Mouse (Mus musculus) brown adipose tissue, adult 24 weeks (tissue): Measurements from ENCODE around the gene Usp40. TPM values are rescaled to one million over a fixed set of nuclear protein-coding genes. Genes with fewer than 3 reads are reported as not detected.

Source experiments
- H3K27ac ChIP-seq: fragments of 200-500 bp; replicated peaks from 2 replicates; pipeline ENCODE4 v1.5.1; 2012; ENCODE audit warnings: low read depth, mild to moderate bottlenecking, low read length
- H3K4me1 ChIP-seq: fragments of 200-500 bp; 2 replicates; pipeline ENCODE4 v1.6.1; 2012; ENCODE audit warnings: low read length, mixed read lengths; ENCODE audit not compliant: control insufficient read depth, insufficient read depth, insufficient read length
- H3K4me3 ChIP-seq: fragments of 200-500 bp; 2 replicates; pipeline ENCODE4 v1.5.1; 2012; ENCODE audit warnings: low read depth, mild to moderate bottlenecking, low read length, moderate library complexity; ENCODE audit not compliant: insufficient read depth
- polyA plus RNA-seq: library from polyadenylated mRNA; stranded (reverse); fragments of >200 nt; gene quantifications from 2 replicates; pipeline ENCODE4 v1.2.4, GENCODE M21; 2012; ENCODE audit not compliant: missing spikeins, insufficient read depth, insufficient read length

Gene Usp40
- polyA plus RNA-seq, 1 experiment, result 16.1 TPM

DNA sequence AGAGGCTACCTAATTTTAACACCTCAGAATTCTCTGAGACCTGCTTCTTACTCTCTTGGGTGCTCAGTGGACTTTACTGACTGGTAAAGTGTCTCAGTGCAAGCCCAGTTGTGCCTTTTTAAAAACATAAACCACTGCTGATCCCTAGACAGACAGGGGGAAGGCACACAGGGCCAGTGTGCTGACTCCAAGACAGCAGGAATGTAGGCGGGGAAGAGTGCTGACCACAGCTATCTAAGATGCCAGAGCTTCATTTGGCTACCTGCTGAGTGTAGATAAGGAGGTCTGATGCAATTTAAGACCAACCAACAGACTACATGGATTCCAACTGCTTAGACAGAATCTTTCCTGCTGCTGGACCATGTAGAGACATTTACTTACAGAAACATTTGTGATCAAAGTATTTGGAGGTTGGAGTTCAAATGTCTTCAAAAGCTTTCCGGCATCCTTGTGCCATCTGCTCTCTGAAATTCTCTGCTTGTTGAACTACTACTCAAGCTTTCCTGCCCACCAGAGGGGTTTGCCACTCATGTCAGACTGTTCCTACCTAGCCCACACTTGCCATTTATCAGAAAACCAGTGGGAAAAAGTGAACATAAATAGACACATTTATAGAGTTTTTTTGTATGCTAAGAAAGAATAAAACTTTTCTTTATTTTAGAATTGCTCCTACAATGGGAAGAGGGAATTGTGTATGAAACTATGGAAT is 46.7 kb downstream of the Usp40 start:
- H3K4me3 ChIP-seq, result no peak overlapping the region
- no peak overlapping the region for H3K27ac ChIP-seq
- H3K4me1 ChIP-seq, result no peaks in the 10 kb centered on the region

DNA sequence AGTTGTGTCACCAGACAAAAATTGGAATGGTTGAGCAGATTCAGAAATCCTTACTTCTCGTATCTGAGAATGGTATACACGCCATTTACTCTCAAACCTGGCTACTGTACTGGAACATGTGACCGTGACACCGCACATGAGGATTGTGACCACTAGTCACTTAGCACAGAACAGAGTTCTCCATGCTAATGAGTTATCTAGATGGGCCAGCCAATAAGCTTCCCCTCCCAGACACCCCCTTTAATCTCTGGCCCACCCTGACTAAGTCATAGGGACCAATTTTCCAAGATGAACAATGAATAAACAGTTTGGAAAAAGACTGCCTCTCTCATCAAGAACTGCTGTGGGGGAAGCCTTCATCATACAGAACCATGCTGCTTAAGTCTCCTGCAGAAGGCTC is 47.6 kb downstream of the Usp40 start:
- Histone ChIP-seq H3K27ac (no peak overlapping the region), H3K4me1 (no peaks in the 10 kb centered on the region), H3K4me3 (no peak overlapping the region)

DNA sequence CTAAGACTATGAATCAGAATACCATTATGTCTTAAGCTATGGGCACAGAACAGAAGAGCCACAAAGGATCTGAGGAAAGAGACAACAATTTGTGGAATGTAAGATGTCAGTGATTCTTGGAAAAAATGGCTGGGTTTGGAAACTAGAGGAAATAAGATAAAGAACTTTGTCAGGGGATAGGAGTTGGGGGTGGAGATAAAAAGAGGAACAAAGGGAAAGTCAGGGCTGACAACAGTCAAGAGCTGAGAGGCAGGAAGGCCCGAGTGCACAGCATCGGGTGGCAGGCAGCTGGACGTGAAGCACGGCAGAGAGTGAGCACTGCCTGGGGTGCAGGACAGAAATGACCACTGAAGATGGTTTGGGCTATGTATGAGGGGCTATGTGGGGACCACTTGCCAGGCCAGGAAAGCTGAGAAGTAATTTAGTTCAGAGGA is 48.3 kb downstream of the Usp40 start:
- no peak overlapping the region for H3K27ac ChIP-seq
- no peaks in the 10 kb centered on the region for H3K4me1 ChIP-seq
- no peak overlapping the region for H3K4me3 ChIP-seq

DNA sequence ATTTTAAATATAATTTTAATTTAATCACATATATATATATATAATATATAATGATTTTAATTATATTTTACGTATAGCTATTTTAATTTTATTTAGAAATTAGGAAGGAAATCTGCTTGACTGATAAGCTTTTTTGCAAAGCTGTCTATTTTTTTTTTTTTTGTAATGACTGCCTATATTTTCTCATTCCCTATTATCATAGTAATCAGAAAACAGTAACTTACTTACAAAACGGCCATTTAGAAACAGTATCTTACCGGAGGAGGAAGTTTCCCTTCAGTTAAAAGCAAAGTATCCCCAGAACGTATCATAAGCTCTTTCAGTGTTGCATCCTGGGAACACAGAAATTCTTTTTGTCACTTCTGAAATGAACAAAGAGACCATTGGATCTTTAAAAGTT is 48.8 kb downstream of the Usp40 start:
- Histone ChIP-seq H3K27ac (no peak overlapping the region), H3K4me1 (no peaks in the 10 kb centered on the region), H3K4me3 (no peak overlapping the region)

DNA sequence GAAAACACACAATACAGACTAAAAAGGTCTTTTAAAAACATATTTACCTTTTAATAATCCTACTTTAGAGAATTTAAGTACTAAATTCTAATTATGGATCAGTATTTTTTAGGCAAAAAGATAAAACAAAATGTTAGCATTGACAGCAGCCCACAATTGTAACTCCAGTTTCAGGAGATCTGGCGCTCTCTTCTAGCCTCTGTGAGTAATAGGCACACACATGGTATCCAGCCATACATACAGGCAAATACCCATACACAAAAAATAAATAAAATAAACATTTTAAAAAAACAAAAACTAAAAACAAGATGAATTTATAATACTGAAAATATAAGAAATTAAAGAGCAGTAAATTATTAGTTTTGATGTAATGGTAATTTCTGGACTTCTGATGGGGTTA is 49.4 kb downstream of the Usp40 start:
- H3K4me1 ChIP-seq, result no peaks in the 10 kb centered on the region
- no peak overlapping the region for H3K27ac ChIP-seq
- no peak overlapping the region for H3K4me3 ChIP-seq

DNA sequence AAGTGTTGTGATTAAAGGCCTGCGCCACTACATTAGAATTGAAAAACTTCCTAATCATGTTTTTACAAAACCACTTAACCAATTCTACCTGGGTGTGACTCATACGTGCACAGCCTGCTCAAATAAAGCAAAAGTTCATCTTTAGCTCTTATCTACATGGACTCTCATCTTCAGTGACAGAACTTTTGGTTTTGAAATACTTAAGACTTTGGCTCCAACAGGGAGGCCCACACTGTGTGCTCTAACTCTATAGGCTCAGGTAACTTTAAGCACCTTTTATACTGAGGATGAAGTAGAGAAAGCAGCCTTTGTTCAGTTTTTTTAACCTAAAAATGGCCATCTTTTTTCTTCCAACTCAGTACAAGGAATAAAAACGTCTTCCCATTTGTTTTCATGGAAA is 55.3 kb downstream of the Usp40 start:
- no peak overlapping the region for H3K4me3 ChIP-seq
- no peak overlapping the region for H3K27ac ChIP-seq
- H3K4me1 ChIP-seq, result no peaks in the 10 kb centered on the region

DNA sequence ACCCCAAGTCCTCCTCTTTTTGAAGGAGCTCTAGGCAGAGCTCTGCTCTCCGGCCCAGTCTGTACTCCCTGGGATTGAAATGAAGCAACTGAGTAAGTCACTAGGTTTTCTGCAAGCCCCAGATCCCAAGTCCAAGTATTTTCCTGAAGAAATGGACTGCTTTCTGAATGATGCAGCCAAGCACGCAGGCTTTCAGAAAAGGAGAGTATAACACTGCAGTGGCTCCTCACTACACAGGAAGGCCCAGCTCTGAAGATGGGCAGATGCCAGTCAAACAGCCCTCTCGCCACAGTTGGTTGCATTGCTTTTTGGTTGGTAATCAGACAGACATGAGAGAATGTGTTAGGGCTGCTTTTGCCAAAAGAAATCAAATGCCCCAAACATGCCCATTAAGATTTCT is 56.7 kb downstream of the Usp40 start:
- Histone ChIP-seq H3K27ac (no peak overlapping the region), H3K4me1 (no peaks in the 10 kb centered on the region)

DNA sequence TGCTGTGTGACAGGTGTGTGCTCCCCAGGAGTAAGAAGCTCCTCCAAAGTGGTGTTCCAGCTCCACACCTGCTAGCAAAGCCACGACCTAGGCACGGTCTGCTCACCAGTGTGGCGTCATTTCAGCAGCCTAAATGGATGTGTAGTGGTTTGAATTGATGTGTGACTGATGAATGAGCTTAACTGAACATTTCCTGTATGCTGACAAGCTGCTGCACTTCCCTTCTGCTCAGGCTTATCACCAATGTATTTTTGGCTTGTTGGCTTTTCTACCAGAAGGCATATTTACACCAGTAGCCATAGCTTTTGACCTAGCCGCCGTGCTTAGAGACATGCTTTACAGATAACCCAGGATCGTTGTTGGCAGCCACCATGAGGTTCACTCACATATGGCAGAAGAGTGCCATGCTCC is 60.7 kb downstream of the Usp40 start:
- Histone ChIP-seq H3K4me1 (no peaks in the 10 kb centered on the region), H3K27ac (no peak overlapping the region), H3K4me3 (no peak overlapping the region)

More for the DNA sequence above, 56.7 kb downstream of the Usp40 start:
- no peak overlapping the region for H3K4me3 ChIP-seq

DNA sequence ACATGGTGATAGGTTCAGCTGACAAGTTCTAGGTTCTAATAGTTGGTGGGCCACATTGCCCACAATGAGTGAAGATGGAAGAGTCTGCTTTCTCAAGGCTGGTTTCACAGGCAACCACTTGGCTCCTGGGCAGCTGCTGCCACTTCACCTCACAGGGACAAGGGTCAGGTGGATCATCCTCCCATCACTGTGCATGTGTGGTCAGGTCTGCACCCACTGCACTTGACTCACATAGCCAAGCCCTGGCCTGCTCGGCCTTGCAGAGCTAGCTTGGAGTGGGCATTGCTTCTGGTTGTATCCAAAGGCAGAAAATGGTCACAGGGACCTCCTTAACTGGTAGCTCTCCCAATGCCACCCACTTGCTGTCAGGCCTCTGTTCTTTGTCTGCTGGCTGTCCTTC is 66.6 kb downstream of the Usp40 start:
- H3K4me1 ChIP-seq, result no peaks in the 10 kb centered on the region
- no peak overlapping the region for H3K4me3 ChIP-seq
- no peak overlapping the region for H3K27ac ChIP-seq

DNA sequence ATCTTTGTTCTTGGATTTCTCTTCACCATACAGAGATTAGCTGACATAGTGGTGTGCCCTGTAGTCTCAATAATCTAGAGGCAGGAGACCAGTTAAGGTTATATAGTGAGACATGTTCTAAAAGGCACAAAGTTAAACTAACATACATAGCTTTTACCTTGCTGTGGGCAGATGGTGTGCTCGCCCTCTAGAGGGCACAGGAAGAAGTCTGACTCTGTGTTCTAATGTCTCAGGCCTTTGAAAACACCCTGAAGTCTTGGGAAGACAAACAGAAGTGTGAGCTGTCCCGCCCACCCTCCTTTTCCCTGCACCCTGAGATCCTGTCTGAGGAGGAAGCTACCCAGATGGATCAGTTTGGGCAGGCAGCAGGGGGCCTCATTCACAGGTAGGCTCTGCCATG is 71.8 kb downstream of the Usp40 start:
- Histone ChIP-seq H3K27ac (no peak overlapping the region), H3K4me3 (no peak overlapping the region), H3K4me1 (no peaks in the 10 kb centered on the region)

DNA sequence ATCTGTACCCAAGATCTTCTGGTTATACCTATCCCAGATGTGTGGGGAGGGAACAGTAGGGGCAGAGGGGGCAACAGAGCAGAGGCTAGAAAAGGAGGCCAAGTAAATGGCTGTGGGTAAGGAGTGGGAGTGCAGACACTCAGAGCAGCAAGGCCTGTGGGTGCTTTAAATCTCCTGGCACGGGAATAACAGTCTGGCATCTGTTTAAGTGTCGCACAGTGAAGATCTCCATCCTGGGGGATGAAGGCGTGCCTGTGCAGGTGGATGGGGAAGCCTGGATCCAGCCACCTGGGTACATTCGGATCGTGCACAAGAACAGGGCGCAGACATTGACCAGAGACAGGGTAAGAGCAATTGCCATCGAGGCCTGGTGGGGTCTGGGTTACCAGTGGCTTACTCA is 72.3 kb downstream of the Usp40 start:
- Histone ChIP-seq H3K4me1 (no peaks in the 10 kb centered on the region), H3K27ac (no peak overlapping the region), H3K4me3 (no peak overlapping the region)

DNA sequence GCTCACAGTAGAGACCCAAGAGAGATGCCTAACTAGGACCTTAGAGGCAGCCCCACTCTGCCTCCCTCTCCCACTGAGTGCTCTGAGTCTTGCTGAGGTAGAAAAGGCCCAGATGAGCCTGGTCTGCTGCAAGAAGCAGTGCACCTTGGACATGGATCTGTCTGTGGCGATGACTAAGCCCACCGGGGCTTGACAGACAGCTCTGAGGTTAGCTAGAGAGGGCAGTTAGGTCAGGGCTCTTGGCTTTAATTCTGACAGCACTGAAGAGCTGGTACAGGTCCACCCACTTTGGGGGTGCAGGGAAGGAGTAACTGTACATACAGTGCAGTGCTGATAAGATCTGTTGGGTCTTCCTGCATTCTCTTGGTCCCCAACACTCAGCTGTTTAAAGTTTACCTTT is 72.8 kb downstream of the Usp40 start:
- no peak overlapping the region for H3K4me3 ChIP-seq
- H3K27ac ChIP-seq, result no peak overlapping the region
- no peaks in the 10 kb centered on the region for H3K4me1 ChIP-seq

DNA sequence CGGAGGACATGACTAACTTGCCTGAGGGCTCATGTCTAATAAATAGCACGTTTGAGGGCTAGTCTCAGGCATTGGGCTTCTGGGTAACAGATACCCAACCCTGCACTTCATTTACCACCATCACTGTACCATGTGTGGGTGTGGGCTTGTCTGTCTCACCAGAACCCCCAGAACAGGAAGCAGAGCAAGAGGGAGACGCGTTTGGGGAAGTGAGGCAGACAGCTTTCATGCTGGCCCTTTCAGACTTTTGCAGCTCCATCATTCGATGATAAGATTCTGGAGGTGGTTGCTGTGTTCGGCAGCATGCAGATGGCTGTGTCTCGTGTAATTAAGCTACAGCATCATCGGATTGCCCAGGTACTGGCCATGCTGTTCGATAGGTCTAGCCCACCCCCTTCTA is 73.3 kb downstream of the Usp40 start:
- Histone ChIP-seq H3K4me3 (no peak overlapping the region), H3K27ac (no peak overlapping the region), H3K4me1 (no peaks in the 10 kb centered on the region)

DNA sequence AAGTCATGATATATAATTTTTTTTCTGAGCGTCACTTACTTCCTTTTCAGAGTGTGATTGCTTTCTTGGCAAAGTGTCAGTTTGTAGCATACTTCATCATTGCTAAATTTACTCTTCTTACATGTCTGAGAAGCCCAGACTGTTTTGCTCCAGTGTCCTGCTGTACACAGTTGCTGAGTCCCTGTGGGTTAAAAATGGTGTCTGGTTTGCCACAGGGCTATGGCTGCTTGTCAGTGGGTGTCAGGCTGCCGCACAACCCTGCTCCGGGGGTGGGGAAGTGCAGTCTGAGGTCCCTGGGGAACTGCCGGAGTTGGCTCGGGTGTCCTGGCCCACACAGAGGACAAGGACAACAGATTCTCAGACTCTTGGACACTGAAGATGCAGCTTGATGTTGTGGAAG is 75.3 kb downstream of the Usp40 start:
- H3K4me3 ChIP-seq, result no peak overlapping the region
- no peaks in the 10 kb centered on the region for H3K4me1 ChIP-seq
- H3K27ac ChIP-seq, result no peak overlapping the region

DNA sequence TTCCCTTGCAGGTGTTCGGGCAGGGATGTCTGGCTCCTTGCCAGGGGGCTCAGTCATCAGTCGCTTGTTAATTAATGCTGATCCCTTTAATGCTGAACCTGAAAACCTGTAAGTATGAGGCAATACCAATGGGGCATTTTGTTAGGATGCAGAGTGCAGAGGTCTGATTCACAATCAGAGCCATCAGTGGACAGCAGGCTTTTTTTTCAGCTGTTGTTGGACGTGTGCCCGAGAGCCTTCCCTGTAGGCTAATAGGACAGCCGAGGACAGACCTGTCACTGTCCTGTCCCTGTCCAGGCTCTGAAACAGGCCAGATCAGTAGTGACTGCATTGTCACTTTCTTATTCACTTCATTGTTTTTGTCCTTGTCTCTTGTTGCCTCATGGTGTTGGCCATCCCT is 78.6 kb downstream of the Usp40 start:
- Histone ChIP-seq H3K4me1 (no peaks in the 10 kb centered on the region), H3K27ac (no peak overlapping the region), H3K4me3 (no peak overlapping the region)

DNA sequence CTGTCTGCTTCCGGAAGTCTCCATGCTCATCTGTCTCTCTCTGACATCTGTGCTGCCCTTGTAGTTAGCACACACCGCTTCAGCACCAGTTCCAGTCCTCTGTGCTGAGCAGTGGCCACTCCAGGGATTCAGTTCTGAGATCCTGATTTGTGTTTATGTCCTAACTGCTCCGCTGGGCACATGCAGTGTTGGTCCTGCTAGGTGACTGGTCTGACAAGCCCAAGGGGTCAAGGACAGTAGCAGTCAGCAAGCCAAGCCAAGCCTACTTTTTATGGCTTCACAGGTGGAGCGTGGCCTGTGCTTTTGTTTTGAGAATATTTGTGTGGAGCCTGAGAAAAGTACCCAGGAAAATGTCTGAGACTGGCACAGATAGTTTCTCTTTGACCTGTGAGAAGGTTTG is 83.5 kb downstream of the Usp40 start:
- no peak overlapping the region for H3K27ac ChIP-seq
- no peaks in the 10 kb centered on the region for H3K4me1 ChIP-seq
- no peak overlapping the region for H3K4me3 ChIP-seq
